Comparison of ENCODE assay signal across 39 mouse cellular contexts in the genomic region with DNA sequence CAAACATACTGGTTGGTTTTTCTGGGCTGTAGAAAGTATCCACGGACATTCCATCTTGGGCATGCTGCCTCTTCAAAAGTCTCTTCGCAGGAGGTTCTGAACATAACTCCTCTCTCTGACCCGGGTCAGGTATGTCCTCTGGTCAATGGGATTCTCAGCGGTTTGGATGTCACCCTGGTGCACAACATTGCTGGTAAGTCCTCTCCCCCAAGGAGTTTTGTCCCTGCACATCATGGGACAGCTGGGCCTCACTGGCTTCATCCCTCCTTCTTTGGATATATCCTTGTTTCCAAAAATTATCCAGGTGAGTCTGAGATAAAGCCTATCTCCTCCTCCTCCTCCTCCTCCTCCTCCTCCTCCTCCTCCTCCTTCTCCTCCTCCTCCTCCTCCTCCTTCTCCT. TPM values are rescaled to one million over a fixed set of nuclear protein-coding genes. Genes with fewer than 3 reads are reported as not detected.
"Had no signal": no experiment of that assay in that cellular context is flagged by ENCODE, and none has a peak within 500 bp of the region (broad histone marks: within the 10 kb centered on the region; RNA-seq: fewer than 3 reads in every experiment).

No protein-coding gene starts in this region.

- DNase-seq: cerebellum, adult 2 months; cerebellum, adult 8-10 months; cerebellum, adult 9-10 months; cerebellum, adult 9-11 months; cerebellum, postnatal 10 days; cerebellum, postnatal 14 days; cerebellum, postnatal 25 days; cerebellum, postnatal 36 days; embryo, embryonic 11 days; forebrain, postnatal 0 days; gastrocnemius, adult 2 months; gastrocnemius, postnatal 10 days; gastrocnemius, postnatal 14 days; gastrocnemius, postnatal 25 days; gastrocnemius, postnatal 36 days; heart, adult 18-20 months; heart, adult 2 months had no signal

- H3K27me3 ChIP-seq: embryonic facial prominence, embryonic 12.5 days; embryonic facial prominence, embryonic 13.5 days; embryonic facial prominence, embryonic 15.5 days; forebrain, embryonic 12.5 days; forebrain, embryonic 13.5 days; forebrain, embryonic 15.5 days had no signal

- H3K36me3 ChIP-seq: embryonic facial prominence, embryonic 10.5 days; embryonic facial prominence, embryonic 12.5 days; embryonic facial prominence, embryonic 13.5 days; embryonic facial prominence, embryonic 15.5 days; forebrain, embryonic 10.5 days; forebrain, embryonic 12.5 days; forebrain, embryonic 15.5 days had no signal

- H3K4me1 ChIP-seq: embryonic facial prominence, embryonic 10.5 days; embryonic facial prominence, embryonic 12.5 days; embryonic facial prominence, embryonic 13.5 days; embryonic facial prominence, embryonic 15.5 days; forebrain, embryonic 10.5 days; forebrain, embryonic 12.5 days; forebrain, embryonic 13.5 days had no signal

- H3K9me3 ChIP-seq: embryonic facial prominence, embryonic 10.5 days; embryonic facial prominence, embryonic 12.5 days; embryonic facial prominence, embryonic 13.5 days; embryonic facial prominence, embryonic 15.5 days; forebrain, embryonic 10.5 days; forebrain, embryonic 12.5 days; forebrain, embryonic 13.5 days; forebrain, embryonic 15.5 days had no signal

- H3K27ac ChIP-seq: embryonic facial prominence, embryonic 10.5 days; embryonic facial prominence, embryonic 12.5 days; embryonic facial prominence, embryonic 13.5 days; embryonic facial prominence, embryonic 15.5 days; forebrain, embryonic 10.5 days; forebrain, embryonic 12.5 days; forebrain, embryonic 13.5 days; forebrain, embryonic 15.5 days; gastrocnemius, adult 2 months; heart, adult 2 months had no signal

- H3K4me3 ChIP-seq: embryonic facial prominence, embryonic 10.5 days; embryonic facial prominence, embryonic 12.5 days; embryonic facial prominence, embryonic 13.5 days; embryonic facial prominence, embryonic 15.5 days; erythroblast, embryonic 14.5 days; forebrain, embryonic 10.5 days; forebrain, embryonic 12.5 days; forebrain, embryonic 13.5 days; forebrain, embryonic 15.5 days; gastrocnemius, adult 2 months; heart, adult 2 months had no signal

RNA-seq across cellular contexts. Expression of a gene that starts 4.8 kb away (rescaled TPM):
- total RNA-seq: common myeloid progenitor, adult 5-6 weeks; gastrocnemius, adult 18-20 months; gastrocnemius, adult 2 months; gastrocnemius, adult 8-10 months; gastrocnemius, postnatal 10 days; gastrocnemius, postnatal 14 days; gastrocnemius, postnatal 25 days; gastrocnemius, postnatal 36 days; gastrocnemius, postnatal 4 days; granulocyte monocyte progenitor cell, adult 5-6 weeks; heart, adult 2 months had no signal
- polyA plus RNA-seq: cerebellum, adult 2 months; cortical plate, adult 2 months; embryonic facial prominence, embryonic 10.5 days; embryonic facial prominence, embryonic 11.5 days; embryonic facial prominence, embryonic 12.5 days; erythroblast, embryonic 14.5 days; forebrain, embryonic 10.5 days; forebrain, embryonic 11.5 days; forebrain, embryonic 12.5 days; forebrain, embryonic 13.5 days; forebrain, embryonic 14.5 days; forebrain, embryonic 15.5 days; forebrain, embryonic 16.5 days; frontal cortex, adult 2 months; gonadal fat pad, adult 2 months had no signal

RNA-seq across cellular contexts. Expression of a gene that starts 14.9 kb away (rescaled TPM):
- total RNA-seq: common myeloid progenitor, adult 5-6 weeks; forebrain, postnatal 0 days; gastrocnemius, adult 18-20 months; gastrocnemius, adult 2 months; gastrocnemius, adult 8-10 months; gastrocnemius, postnatal 10 days; gastrocnemius, postnatal 14 days; gastrocnemius, postnatal 25 days; gastrocnemius, postnatal 36 days; gastrocnemius, postnatal 4 days; granulocyte monocyte progenitor cell, adult 5-6 weeks; heart, adult 18-20 months; heart, adult 2 months had no signal
- polyA plus RNA-seq: cortical plate, adult 2 months; embryonic facial prominence, embryonic 10.5 days; embryonic facial prominence, embryonic 11.5 days; embryonic facial prominence, embryonic 12.5 days; embryonic facial prominence, embryonic 13.5 days; embryonic facial prominence, embryonic 14.5 days; embryonic facial prominence, embryonic 15.5 days; erythroblast, embryonic 14.5 days; forebrain, embryonic 10.5 days; forebrain, embryonic 11.5 days; forebrain, embryonic 12.5 days; forebrain, embryonic 13.5 days; forebrain, embryonic 14.5 days; forebrain, embryonic 15.5 days; forebrain, embryonic 16.5 days; forebrain, postnatal 0 days; frontal cortex, adult 2 months; gonadal fat pad, adult 2 months; heart, adult 2 months had no signal

RNA-seq across cellular contexts. Expression of a gene that starts 17.4 kb away (rescaled TPM):
- total RNA-seq: common myeloid progenitor, adult 5-6 weeks; forebrain, postnatal 0 days; gastrocnemius, adult 18-20 months; gastrocnemius, adult 2 months; gastrocnemius, adult 8-10 months; gastrocnemius, postnatal 10 days; gastrocnemius, postnatal 14 days; gastrocnemius, postnatal 25 days; gastrocnemius, postnatal 36 days; gastrocnemius, postnatal 4 days; granulocyte monocyte progenitor cell, adult 5-6 weeks; heart, adult 18-20 months; heart, adult 2 months had no signal
- polyA plus RNA-seq: cerebellum, adult 2 months; cortical plate, adult 2 months; embryonic facial prominence, embryonic 10.5 days; embryonic facial prominence, embryonic 11.5 days; embryonic facial prominence, embryonic 12.5 days; embryonic facial prominence, embryonic 13.5 days; embryonic facial prominence, embryonic 14.5 days; embryonic facial prominence, embryonic 15.5 days; erythroblast, embryonic 14.5 days; forebrain, embryonic 10.5 days; forebrain, embryonic 11.5 days; forebrain, embryonic 12.5 days; forebrain, embryonic 13.5 days; forebrain, embryonic 14.5 days; forebrain, embryonic 15.5 days; forebrain, embryonic 16.5 days; forebrain, postnatal 0 days; frontal cortex, adult 2 months; heart, adult 2 months had no signal

RNA-seq across cellular contexts. Expression of a gene that starts 43.1 kb away (rescaled TPM):
- total RNA-seq: common myeloid progenitor, adult 5-6 weeks; gastrocnemius, adult 18-20 months; gastrocnemius, adult 2 months; gastrocnemius, adult 8-10 months; gastrocnemius, postnatal 10 days; gastrocnemius, postnatal 14 days; gastrocnemius, postnatal 25 days; gastrocnemius, postnatal 36 days; gastrocnemius, postnatal 4 days; granulocyte monocyte progenitor cell, adult 5-6 weeks had no signal
- polyA plus RNA-seq: cerebellum, adult 2 months; embryonic facial prominence, embryonic 10.5 days; embryonic facial prominence, embryonic 11.5 days; embryonic facial prominence, embryonic 12.5 days; embryonic facial prominence, embryonic 13.5 days; erythroblast, embryonic 14.5 days; forebrain, embryonic 10.5 days; forebrain, embryonic 11.5 days; forebrain, embryonic 12.5 days; forebrain, embryonic 13.5 days; gonadal fat pad, adult 2 months had no signal
